Mouse (Mus musculus): ENCODE measurements at regions not wholly inside any gene's neighbourhood (a gene's known extent, or its start where the extent isn't known, plus 50 kb on each side); places are given as distances from the start of the nearest gene placed in this dataset.

DNA sequence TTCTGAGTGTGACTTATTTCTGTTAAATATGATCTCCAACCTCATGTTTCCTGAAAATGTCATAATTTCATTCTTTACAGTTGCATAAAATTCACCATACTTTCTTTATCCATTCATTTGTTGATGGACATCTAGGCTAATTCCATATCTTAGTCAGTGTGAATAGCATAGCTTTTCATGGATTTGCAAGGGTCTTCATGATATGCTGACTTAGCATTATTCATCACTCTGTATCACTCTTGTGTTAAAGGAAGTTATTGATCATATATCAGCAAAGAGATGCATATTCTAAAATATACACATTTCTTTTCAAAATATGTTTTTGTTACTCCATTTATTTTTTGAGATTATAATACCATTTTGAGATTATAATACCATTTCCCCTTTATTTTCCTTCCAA lies 107.4 kb downstream of the Ect2 start:
- DNase-seq (ENCODE audit: low spot score), result no peak
- Histone ChIP-seq H3K27me3 (ENCODE audit: control insufficient read depth, insufficient read depth, low read length) (no peaks in the 10 kb centered on the region), H3K4me1 (replicated peaks; ENCODE audit: control insufficient read depth, insufficient read depth, low read length) (no peaks in the 10 kb centered on the region), H3K9me3 (ENCODE audit: control insufficient read depth, low read length) (no peaks in the 10 kb centered on the region), H3K36me3 (replicated peaks; ENCODE audit: control insufficient read depth, insufficient read depth) (no peaks in the 10 kb centered on the region), H3K27ac (no peak overlapping the region), H3K9ac (no peak overlapping the region), H3K4me3 (replicated peaks; ENCODE audit: low read length) (no peak overlapping the region), H3K4me2 (replicated peaks) (no peak overlapping the region)
- no peak for ATAC-seq (ENCODE audit: low FRiP score)

DNA sequence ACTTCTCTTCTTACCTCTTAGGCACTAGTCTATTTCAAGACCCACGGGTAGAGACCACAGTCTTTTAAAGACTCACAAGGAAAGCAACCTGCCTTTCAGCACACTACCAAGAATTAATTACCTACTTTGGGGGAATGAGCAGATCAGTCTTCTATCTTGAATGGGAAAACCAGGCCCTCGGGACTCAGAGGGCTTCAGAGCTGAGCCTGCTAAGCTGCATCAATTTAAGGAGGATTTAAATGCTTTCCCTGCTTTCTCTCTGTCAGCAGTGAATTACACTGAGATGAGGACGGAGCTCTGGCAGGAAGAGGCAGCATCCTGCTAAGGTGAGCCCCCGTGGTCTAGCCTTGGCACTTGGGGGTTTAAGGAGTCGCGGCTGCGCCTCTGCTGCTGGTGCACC lies 108.9 kb downstream of the Ect2 start:
- Histone ChIP-seq H3K27me3 (ENCODE audit: control insufficient read depth, insufficient read depth, low read length) (no peaks in the 10 kb centered on the region), H3K9ac (no peak overlapping the region), H3K27ac (no peak overlapping the region), H3K9me3 (ENCODE audit: control insufficient read depth, low read length) (no peaks in the 10 kb centered on the region), H3K36me3 (replicated peaks; ENCODE audit: control insufficient read depth, insufficient read depth) (no peaks in the 10 kb centered on the region), H3K4me1 (replicated peaks; ENCODE audit: control insufficient read depth, insufficient read depth, low read length) (no peaks in the 10 kb centered on the region), H3K4me3 (replicated peaks; ENCODE audit: low read length) (no peak overlapping the region), H3K4me2 (replicated peaks) (no peak overlapping the region)
- WGBS, result 72% methylated on average over 7 of the region's 7 CpGs
- DNase-seq (ENCODE audit: low spot score) (no peak), ATAC-seq (ENCODE audit: low FRiP score) (peak; percentile 59; the same call in 1 of the 2 replicates)
